Mouse (Mus musculus) testis, adult 2 months (tissue): ENCODE measurements at regions not wholly inside any gene's neighbourhood (a gene's known extent, or its start where the extent isn't known, plus 50 kb on each side); places are given as distances from the start of the nearest gene placed in this dataset.

ENCODE experiments used
- H3K27ac ChIP-seq: fragments of 200-500 bp; 2 replicates; pipeline ENCODE4 v1.5.1; 2012; ENCODE audit warnings: low read depth, low read length; ENCODE audit not compliant: control insufficient read depth, insufficient read depth
- H3K27me3 ChIP-seq: fragments of 200-500 bp; 2 replicates; pipeline ENCODE4 v1.6.1; 2012; ENCODE audit warnings: mild to moderate bottlenecking, low read length, moderate library complexity; ENCODE audit not compliant: control insufficient read depth, insufficient read depth
- H3K36me3 ChIP-seq: fragments of 200-500 bp; 2 replicates; pipeline ENCODE4 v1.6.1; 2012; ENCODE audit warnings: mild to moderate bottlenecking, low read length; ENCODE audit not compliant: control insufficient read depth, insufficient read depth
- H3K4me1 ChIP-seq: fragments of 200-500 bp; 2 replicates; pipeline ENCODE4 v1.6.1; 2012; ENCODE audit warnings: low read length; ENCODE audit not compliant: control insufficient read depth, insufficient read depth
- H3K4me3 ChIP-seq: fragments of 200-500 bp; 2 replicates; pipeline ENCODE4 v1.5.1; 2012; ENCODE audit warnings: low read depth, mild to moderate bottlenecking, low read length, moderate library complexity, mixed read lengths; ENCODE audit not compliant: control insufficient read depth
- CTCF ChIP-seq: fragments of 200-500 bp; IDR thresholded peaks from 2 replicates; pipeline ENCODE4 v1.5.1; 2012; ENCODE audit warnings: low read depth, mild to moderate bottlenecking, inconsistent platforms, low read length, moderate library complexity; ENCODE audit not compliant: control insufficient read depth, insufficient read depth, insufficient replicate concordance
- POLR2A ChIP-seq: fragments of 200-500 bp; IDR thresholded peaks from 2 replicates; pipeline ENCODE4 v1.6.1; 2012; ENCODE audit warnings: low read depth, mild to moderate bottlenecking, inconsistent platforms, low read length, moderate library complexity; ENCODE audit not compliant: control insufficient read depth

DNA sequence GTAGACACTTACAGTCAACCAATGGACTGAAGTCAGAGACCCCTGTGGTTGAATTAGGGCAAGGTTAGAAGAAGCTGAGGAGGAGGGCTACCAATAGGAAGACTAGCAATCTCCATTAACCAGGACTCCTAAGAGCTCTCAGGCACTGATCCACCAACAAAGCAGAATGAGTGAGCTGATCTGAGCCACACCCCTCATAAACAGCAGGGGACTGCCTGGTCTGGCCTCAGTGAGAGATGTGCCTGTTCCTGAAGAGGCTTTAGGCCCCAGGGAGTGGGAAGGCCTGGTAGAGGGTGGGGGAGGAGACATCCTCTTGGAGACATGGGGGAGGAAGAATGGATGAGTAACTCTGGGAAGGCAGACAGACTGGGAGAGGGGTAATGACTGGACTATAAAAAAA, 1445.6 kb upstream of the Acvr2a start:
- Histone ChIP-seq H3K27ac (no peak overlapping the region), H3K4me1 (peaks cover 2% of the 10 kb centered on the region; the same call in 1 of the 2 replicates), H3K36me3 (no peaks in the 10 kb centered on the region), H3K4me3 (peak overlapping the region; percentile 32), H3K27me3 (no peaks in the 10 kb centered on the region)
- TF ChIP-seq CTCF (no peak), POLR2A (no peak)
